Mouse (Mus musculus): ENCODE measurements around the gene Sec16b. TPM values are rescaled to one million over a fixed set of nuclear protein-coding genes. Genes with fewer than 3 reads are reported as not detected.

Sec16b gene
- polyA plus RNA-seq, 1 experiment from 2014 or later: 2.1 TPM

DNA sequence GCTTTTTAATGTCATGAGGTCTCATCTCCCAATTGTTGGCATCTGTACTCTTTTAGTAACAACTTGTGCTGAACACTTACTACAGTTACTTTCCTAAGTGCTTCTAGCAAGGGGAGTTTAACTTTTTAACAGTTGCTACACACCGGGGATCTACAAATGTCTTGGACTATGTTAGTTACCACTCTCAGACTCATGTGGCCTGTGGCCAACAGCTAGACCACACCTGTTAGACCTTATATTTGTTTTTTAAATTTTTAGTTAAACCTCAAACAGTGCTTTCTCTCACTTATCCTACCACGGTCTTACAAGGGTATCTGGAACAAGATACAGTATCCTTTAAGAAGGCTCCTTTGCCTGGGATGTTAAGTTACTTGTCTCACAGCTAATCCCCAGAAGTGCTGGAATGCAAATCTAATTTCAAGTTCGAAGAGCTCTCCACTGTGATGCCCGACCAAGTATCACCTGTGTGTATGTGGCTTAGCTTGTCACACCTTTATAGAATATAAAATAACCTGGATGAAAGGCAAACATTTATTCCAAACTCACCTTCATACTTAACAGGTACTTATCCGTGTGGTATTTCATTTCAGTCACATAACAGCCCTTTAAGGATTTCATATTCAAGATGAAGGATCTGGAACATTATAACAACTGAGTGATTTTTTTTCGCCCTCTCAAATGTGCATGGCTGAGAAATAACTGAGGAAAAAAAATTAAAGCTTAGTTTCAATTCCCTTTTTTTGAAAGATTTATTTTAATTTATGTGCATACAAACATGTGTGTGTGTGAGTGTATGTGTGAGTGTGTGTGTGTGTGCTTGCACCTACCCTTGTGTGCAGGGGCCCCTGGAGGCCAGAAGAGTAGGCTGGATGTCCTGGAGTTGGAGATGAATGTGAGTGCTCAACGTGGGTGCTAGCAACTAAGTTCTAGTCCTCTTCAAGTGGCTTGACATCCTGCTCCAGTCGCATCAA lies 10.6 kb downstream of the Sec16b start:
- H3K36me3 ChIP-seq: no peaks in the 10 kb centered on the region
- no peaks in the 10 kb centered on the region for H3K27me3 ChIP-seq
- H3K4me3 ChIP-seq: no peak overlapping the region
- 82% methylated on average over 8 of the region's 8 CpGs for WGBS
- H3K4me1 ChIP-seq: no peaks in the 10 kb centered on the region
- no peak overlapping the region for H3K9ac ChIP-seq
- H3K4me2 ChIP-seq (replicated peaks): no peak overlapping the region
- ATAC-seq (ENCODE audit: insufficient number of reproducible peaks, insufficient read depth, low FRiP score, low TSS enrichment): no peak
- no peaks in the 10 kb centered on the region for H3K9me3 ChIP-seq
- H3K27ac ChIP-seq: no peak overlapping the region

DNA sequence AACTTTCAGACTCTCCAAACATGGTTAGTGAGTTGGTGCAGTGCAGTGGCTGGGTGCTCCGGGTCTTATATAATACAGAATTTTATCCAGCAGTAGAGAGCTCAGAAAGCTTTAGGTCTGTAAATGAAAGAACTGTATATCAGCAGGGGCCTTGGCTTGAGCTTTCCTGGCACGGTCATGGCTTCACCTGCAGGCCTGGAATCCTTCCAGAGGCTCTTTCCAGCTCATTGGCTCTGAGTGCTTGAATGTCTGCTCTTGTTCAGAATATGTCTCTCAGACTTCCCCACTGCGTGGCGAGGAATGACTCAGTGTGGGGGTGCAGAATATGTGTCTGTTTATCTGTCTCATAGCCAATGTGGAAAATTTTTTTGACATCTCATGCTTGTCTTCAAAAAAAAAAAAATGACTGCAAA lies 11.6 kb downstream of the Sec16b start:
- Histone ChIP-seq H3K4me2 (replicated peaks) (no peak overlapping the region), H3K27me3 (no peaks in the 10 kb centered on the region), H3K4me3 (no peak overlapping the region), H3K36me3 (no peaks in the 10 kb centered on the region), H3K27ac (no peak overlapping the region), H3K4me1 (no peaks in the 10 kb centered on the region), H3K9ac (no peak overlapping the region), H3K9me3 (no peaks in the 10 kb centered on the region)
- ATAC-seq (ENCODE audit: insufficient number of reproducible peaks, insufficient read depth, low FRiP score, low TSS enrichment): no peak
- 65% methylated on average over 4 of the region's 4 CpGs for WGBS

DNA sequence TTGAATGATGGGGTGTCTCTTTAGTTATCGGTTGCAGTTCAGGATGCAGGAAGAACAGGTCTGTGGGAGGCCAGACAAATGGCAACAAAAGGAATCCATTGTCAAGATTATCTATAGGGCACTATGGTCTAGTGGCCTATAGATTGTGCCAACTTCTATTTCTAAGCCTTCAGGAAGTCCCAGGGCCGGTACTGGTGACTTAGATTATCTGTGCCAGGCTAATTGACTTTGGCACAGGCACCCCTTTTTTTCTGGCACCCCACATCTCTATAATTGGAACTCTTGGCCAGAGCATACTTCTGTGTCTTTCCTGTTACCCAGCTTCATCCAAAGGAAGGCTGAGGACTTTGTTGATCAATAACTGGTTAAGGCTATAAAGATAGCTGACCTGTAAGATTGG lies 12.9 kb downstream of the Sec16b start:
- no peaks in the 10 kb centered on the region for H3K9me3 ChIP-seq
- no peaks in the 10 kb centered on the region for H3K36me3 ChIP-seq
- H3K4me2 ChIP-seq (replicated peaks): no peak overlapping the region
- no peak overlapping the region for H3K4me3 ChIP-seq
- no peak for ATAC-seq (ENCODE audit: insufficient number of reproducible peaks, insufficient read depth, low FRiP score, low TSS enrichment)
- no peak overlapping the region for H3K9ac ChIP-seq
- 83% methylated on average over 2 of the region's 2 CpGs for WGBS
- H3K4me1 ChIP-seq: no peaks in the 10 kb centered on the region
- no peak overlapping the region for H3K27ac ChIP-seq
- no peaks in the 10 kb centered on the region for H3K27me3 ChIP-seq

DNA sequence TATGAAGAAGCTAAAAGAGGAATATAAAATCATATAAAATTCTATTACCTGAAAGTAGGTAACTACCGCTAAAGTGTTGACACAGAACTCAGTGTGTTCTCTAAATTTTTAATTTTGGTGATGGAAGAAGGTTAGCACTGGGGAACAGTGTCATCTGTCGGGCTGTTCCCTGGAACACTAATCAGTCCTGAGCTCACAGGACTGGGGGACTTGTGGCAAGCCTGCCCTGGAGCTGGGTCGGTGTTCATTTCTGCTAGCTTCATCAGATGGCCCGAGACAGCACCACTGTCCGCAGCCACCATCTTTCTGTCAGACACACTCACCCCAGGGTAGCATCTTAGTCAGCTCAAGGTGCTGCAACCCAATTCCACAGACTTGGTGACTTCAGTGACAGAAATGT lies 15.8 kb downstream of the Sec16b start:
- no peaks in the 10 kb centered on the region for H3K9me3 ChIP-seq
- H3K4me1 ChIP-seq: no peaks in the 10 kb centered on the region
- no peak for ATAC-seq (ENCODE audit: insufficient number of reproducible peaks, insufficient read depth, low FRiP score, low TSS enrichment)
- no peaks in the 10 kb centered on the region for H3K36me3 ChIP-seq
- no peak overlapping the region for H3K4me2 ChIP-seq (replicated peaks)
- H3K27ac ChIP-seq: no peak overlapping the region
- H3K4me3 ChIP-seq: no peak overlapping the region
- H3K27me3 ChIP-seq: no peaks in the 10 kb centered on the region
- 94% methylated on average over 5 of the region's 5 CpGs for WGBS
- no peak overlapping the region for H3K9ac ChIP-seq

DNA sequence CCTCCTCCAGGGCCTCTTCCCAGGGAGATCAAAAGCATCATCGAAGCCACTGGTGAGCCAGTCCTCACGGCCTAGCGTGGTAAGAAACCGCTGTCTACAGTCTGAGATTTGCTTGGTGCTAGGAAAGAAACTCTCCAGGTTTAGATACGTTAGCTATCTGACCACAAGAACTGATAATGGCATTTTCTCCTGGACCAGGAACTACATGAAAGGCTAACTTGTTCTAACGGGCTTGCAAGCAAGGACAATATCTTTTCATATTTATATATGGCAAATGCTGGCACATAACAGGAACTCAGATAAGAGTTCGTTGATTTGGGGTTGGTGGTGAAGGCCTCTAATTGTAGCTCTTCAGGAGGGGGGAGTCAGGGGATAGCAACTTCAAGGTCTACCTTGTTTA lies 18.2 kb downstream of the Sec16b start:
- 89% methylated on average over 7 of the region's 7 CpGs for WGBS
- Histone ChIP-seq H3K27ac (no peak overlapping the region), H3K9me3 (no peaks in the 10 kb centered on the region), H3K36me3 (no peaks in the 10 kb centered on the region), H3K27me3 (no peaks in the 10 kb centered on the region), H3K4me3 (no peak overlapping the region), H3K9ac (no peak overlapping the region), H3K4me2 (replicated peaks) (no peak overlapping the region), H3K4me1 (no peaks in the 10 kb centered on the region)
- ATAC-seq (ENCODE audit: insufficient number of reproducible peaks, insufficient read depth, low FRiP score, low TSS enrichment): no peak

DNA sequence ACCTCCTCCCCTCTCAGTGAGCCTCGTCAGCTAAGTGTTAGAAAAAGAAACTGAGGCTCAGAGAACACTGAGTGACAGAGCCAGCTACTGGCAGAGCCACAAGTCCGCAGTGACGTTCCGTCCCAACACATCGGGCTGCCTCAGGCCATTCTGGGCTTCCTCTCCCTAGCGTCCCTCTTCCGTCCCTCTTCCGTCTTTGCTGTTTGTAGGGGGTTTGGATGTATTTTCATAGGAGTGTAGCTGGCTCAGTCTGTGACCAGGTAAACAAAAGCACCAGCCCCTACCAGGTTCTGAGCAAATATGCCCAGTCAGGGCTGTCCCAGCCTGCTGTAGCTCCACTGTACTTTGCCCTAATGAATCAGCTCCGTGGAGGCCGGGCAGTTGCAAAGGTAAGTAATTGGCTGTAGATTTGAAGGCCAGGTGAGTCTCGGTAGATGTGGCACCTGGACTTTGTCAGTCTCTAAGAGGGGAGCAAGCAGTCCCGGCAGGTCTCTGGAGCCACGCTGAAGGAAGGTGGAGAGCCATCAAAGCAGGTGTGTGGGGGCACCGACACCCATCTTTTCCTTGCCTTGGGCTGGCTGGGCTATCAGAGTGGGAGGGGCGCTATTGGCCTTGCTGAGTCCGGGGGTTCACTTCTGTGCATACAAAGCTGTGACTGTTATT lies 19.3 kb downstream of the Sec16b start:
- no peak overlapping the region for H3K9ac ChIP-seq
- no peak overlapping the region for H3K27ac ChIP-seq
- no peak overlapping the region for H3K4me2 ChIP-seq (replicated peaks)
- no peaks in the 10 kb centered on the region for H3K4me1 ChIP-seq
- WGBS: 77% methylated on average over 16 of the region's 16 CpGs
- ATAC-seq (ENCODE audit: insufficient number of reproducible peaks, insufficient read depth, low FRiP score, low TSS enrichment): no peak
- no peaks in the 10 kb centered on the region for H3K9me3 ChIP-seq
- H3K27me3 ChIP-seq: no peaks in the 10 kb centered on the region
- H3K36me3 ChIP-seq: no peaks in the 10 kb centered on the region
- no peak overlapping the region for H3K4me3 ChIP-seq

DNA sequence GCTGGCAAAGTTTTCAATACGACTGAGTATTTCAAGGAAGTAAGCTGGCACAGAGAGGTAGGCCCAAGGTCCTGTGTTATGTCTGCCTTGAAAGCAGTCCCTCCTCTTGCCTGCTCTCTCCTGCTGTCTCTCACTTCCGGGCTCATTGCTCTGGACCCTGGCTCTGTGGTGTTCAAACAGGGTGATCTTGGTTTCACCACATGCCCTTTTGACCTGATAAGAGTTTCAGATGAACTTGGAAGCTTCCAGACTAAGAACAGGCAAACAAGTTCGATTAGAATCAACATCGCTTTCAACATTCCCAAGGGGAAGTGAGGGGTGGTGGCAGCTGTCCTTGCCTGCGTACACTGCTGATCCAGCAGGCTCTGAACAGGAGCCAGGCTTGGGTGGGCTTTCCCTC lies 20.1 kb downstream of the Sec16b start:
- Histone ChIP-seq H3K27me3 (no peaks in the 10 kb centered on the region), H3K4me2 (replicated peaks) (no peak overlapping the region), H3K4me1 (no peaks in the 10 kb centered on the region), H3K27ac (no peak overlapping the region), H3K9me3 (no peaks in the 10 kb centered on the region), H3K9ac (no peak overlapping the region), H3K36me3 (no peaks in the 10 kb centered on the region), H3K4me3 (no peak overlapping the region)
- WGBS: 56% methylated on average over 5 of the region's 5 CpGs
- ATAC-seq (ENCODE audit: insufficient number of reproducible peaks, insufficient read depth, low FRiP score, low TSS enrichment): no peak

DNA sequence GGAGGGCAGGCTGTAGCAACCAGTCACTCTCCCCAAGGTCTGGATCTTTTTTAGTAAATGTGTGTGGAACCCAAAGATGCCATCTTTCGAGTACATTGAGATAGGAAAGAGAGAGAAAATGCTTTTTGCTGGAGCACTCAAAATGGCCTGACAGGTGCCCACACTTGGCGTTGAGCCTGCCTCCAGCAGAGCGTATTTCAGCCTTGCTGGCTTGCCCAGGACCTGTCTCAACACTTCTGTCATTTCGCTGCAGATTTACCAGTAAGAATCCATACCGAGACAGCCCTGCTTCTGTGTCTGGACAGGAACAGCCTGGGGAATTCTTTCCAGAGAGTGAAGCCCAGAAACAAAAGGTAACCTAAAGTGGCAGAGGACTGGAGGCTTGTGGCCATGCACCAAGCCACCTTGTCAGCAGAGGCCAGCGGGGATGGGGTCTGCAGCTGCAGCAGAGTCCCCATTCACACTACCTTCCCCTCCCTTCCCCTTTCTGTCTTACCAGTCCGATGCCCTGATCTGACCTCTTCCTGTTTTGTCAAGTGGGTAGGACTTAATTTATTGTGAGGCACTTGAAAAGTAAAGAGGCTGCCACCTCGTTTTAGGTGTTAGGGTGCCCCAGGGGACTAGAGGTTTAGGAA lies 26.4 kb downstream of the Sec16b start:
- H3K36me3 ChIP-seq: no peaks in the 10 kb centered on the region
- no peak overlapping the region for H3K4me3 ChIP-seq
- 52% methylated on average over 8 of the region's 8 CpGs for WGBS
- no peaks in the 10 kb centered on the region for H3K4me1 ChIP-seq
- H3K9me3 ChIP-seq: no peaks in the 10 kb centered on the region
- ATAC-seq (ENCODE audit: insufficient number of reproducible peaks, insufficient read depth, low FRiP score, low TSS enrichment): no peak
- no peaks in the 10 kb centered on the region for H3K27me3 ChIP-seq
- no peak overlapping the region for H3K4me2 ChIP-seq (replicated peaks)
- H3K27ac ChIP-seq: no peak overlapping the region
- H3K9ac ChIP-seq: no peak overlapping the region

DNA sequence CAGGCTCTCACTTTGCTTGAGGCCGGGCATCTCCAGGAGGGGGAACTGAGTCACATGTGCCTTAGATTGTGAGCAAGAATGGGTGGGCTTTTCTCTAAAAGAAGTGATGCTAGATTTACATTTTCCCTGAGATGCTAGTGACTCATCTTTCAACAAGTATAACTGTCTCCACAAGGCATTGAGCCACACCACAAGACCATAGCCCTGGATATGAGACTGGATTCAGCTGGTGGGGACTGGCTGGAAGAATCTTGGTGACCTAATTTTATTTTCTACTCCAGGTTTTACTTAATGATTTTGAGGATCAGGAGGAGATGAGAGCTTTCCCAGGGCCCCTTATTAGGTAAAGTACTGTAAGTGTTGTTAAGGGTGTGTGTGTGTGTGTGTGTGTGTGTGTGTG lies 29.0 kb downstream of the Sec16b start:
- Histone ChIP-seq H3K4me1 (no peaks in the 10 kb centered on the region), H3K36me3 (no peaks in the 10 kb centered on the region), H3K9me3 (no peaks in the 10 kb centered on the region), H3K27ac (no peak overlapping the region), H3K4me3 (no peak overlapping the region), H3K4me2 (replicated peaks) (no peak overlapping the region), H3K27me3 (no peaks in the 10 kb centered on the region), H3K9ac (no peak overlapping the region)
- ATAC-seq (ENCODE audit: insufficient number of reproducible peaks, insufficient read depth, low FRiP score, low TSS enrichment): no peak
- WGBS: 87% methylated on average over 1 of the region's 1 CpGs

DNA sequence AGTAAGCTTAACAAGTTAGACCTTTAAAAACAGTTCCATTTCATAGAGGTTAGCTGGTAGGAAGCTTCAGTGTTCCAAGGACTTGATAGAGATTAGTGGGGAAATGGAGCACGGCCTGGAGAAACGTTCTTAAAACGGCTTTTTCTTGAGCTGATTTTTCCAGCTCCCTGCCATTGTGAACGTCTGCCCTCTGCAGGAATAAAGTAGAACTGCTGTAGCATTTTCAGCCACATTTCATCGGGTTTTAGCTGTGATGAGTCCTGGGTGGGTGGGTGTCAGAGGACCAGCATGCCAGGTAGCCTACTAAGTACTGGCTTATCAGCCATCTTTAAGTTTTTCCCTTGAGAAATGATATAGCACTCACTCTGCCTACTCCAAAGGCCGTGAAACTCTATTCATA lies 29.9 kb downstream of the Sec16b start:
- ATAC-seq (ENCODE audit: insufficient number of reproducible peaks, insufficient read depth, low FRiP score, low TSS enrichment): no peak
- 11% methylated on average over 6 of the region's 6 CpGs for WGBS
- Histone ChIP-seq H3K27ac (no peak overlapping the region), H3K36me3 (no peaks in the 10 kb centered on the region), H3K4me1 (no peaks in the 10 kb centered on the region), H3K9me3 (no peaks in the 10 kb centered on the region), H3K27me3 (no peaks in the 10 kb centered on the region), H3K4me2 (replicated peaks) (no peak overlapping the region), H3K9ac (no peak overlapping the region), H3K4me3 (no peak overlapping the region)

DNA sequence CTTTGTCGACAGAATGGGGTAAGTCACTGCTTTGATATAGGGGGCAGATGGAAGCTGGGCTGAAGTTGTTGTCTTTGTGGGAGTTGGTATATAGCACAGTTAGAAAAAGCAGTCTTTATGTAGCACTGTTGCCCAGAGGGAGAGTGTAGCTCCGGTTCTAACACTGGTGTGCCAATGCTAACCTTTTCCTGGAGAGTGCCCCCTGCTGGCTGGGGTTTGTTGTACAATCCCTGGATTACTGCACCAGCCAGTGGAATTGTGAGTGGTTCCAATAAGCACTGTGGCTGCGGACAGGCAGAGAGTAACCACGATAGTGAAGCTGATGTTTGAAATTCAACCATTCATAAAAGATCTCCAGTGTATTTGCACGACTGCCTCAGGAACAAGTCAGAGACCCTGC lies 31.1 kb downstream of the Sec16b start:
- H3K36me3 ChIP-seq: no peaks in the 10 kb centered on the region
- no peak overlapping the region for H3K4me2 ChIP-seq (replicated peaks)
- H3K4me3 ChIP-seq: no peak overlapping the region
- H3K27ac ChIP-seq: no peak overlapping the region
- no peaks in the 10 kb centered on the region for H3K27me3 ChIP-seq
- no peak overlapping the region for H3K9ac ChIP-seq
- WGBS: 81% methylated on average over 5 of the region's 5 CpGs
- no peaks in the 10 kb centered on the region for H3K9me3 ChIP-seq
- H3K4me1 ChIP-seq: no peaks in the 10 kb centered on the region
- no peak for ATAC-seq (ENCODE audit: insufficient number of reproducible peaks, insufficient read depth, low FRiP score, low TSS enrichment)

DNA sequence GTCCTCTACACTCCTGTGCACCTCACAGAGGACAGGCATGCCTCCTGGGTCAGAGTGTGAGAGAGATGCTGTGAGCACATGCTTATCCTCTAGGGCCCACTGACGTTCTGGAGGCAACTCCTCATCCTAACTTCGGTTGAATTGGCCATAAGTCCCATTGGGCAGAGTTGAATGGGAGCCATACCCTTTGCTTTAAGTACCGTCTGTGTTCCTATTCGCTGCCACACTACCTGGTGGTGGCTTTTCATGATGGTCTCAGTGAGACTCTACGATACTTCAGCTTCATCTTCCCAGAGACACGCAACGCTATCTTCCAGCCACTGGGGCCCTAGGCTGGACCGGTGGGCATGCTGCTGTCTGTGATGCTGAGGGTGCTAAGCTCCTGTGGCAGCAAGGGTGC lies 38.5 kb downstream of the Sec16b start:
- no peaks in the 10 kb centered on the region for H3K4me1 ChIP-seq
- no peaks in the 10 kb centered on the region for H3K9me3 ChIP-seq
- H3K4me3 ChIP-seq: no peak overlapping the region
- H3K27ac ChIP-seq: no peak overlapping the region
- no peak for ATAC-seq (ENCODE audit: insufficient number of reproducible peaks, insufficient read depth, low FRiP score, low TSS enrichment)
- H3K36me3 ChIP-seq: no peaks in the 10 kb centered on the region
- no peaks in the 10 kb centered on the region for H3K27me3 ChIP-seq
- WGBS: 92% methylated on average over 8 of the region's 8 CpGs
- H3K4me2 ChIP-seq (replicated peaks): no peak overlapping the region
- no peak overlapping the region for H3K9ac ChIP-seq

Measured in embryonic facial prominence, embryonic 12.5 days (tissue).